Mouse (Mus musculus): ENCODE measurements around the gene Rpl6. TPM values are rescaled to one million over a fixed set of nuclear protein-coding genes. Genes with fewer than 3 reads are reported as not detected.

The Rpl6 gene
- polyA plus RNA-seq (2014; fragmentation: Nextera tagmentation; extraction: Ambion mirVana): 368 and 383 TPM in 2 replicates

DNA sequence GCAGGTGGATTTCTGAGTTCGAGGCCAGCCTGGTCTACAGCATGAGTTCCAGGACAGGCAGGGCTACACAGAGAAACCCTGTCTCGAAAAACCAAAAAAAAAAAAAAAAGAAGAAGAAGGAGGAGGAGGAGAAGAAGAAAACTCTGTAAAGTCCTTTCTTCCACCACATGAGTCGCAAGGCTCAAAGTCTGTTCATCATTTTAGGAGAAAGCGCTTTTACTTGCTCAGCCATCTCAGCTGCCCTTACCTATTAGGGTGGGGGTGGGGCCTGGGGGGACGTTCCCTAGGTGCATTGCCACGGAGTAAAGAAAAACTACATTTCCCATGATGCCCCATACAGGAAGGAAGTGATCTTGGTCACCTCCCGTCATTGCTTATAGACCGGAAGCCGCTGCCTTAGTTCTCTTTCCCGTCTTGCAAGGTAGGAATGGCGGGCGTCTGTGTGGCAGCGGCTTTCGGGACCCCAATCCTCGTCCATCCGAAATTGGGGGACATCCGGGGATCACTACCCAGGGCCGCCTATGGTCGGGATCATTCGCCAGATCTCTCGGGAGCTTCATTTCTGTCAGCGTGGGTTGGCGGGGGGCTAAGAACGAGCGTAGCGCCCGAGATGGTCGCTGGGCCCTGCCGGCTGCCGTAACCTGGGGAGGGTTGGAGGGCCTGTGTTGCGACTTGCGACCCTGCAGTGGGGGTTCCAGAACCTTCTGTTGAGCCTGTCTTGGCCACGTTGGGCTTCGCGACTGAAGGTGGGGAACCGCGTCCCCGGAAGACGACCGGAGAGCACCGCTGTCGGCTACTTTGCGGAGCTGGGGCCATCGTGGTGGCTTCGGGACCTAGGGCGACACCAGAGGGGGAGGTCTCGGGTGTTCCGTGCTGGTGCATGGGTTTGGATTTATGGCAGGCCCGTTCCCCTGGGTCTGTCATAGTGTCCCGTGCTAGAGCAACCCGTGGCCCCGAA lies at the start of gene Rpl6:
TSS of gene Rpl6 (plus strand) at position 350 of the 958 bp plus-strand sequence.
- 2% methylated on average over 52 of the region's 52 CpGs for WGBS
- 0 out of 2 replicates have a peak, but pooled peaks cover 3% of the 10 kb centered on the region for H3K27me3 ChIP-seq (ENCODE audit: control insufficient read depth, insufficient read depth, low read length)
- H3K9ac ChIP-seq (replicated peaks; ENCODE audit: low read depth, low read length): peak within 1 kb of the TSS; percentile 95
- H3K4me1 ChIP-seq (ENCODE audit: control insufficient read depth, insufficient read depth, low read length): peaks cover 8% of the 10 kb centered on the region; the same call in 1 of the 2 replicates
- H3K36me3 ChIP-seq (ENCODE audit: control insufficient read depth, insufficient read depth, low read length): peaks cover 25% of the 10 kb centered on the region
- peak within 1 kb of the TSS; percentile 83 for H3K27ac ChIP-seq (ENCODE audit: low read depth, low read length)
- H3K9me3 ChIP-seq (ENCODE audit: control insufficient read depth, low read length): no peaks in the 10 kb centered on the region
- H3K4me2 ChIP-seq (ENCODE audit: low read depth, low read length): peak within 1 kb of the TSS; percentile 72
- ATAC-seq (ENCODE audit: low read depth): peak; percentile 92
- peak within 1 kb of the TSS; percentile 89 for H3K4me3 ChIP-seq (ENCODE audit: low read depth, low read length)

DNA sequence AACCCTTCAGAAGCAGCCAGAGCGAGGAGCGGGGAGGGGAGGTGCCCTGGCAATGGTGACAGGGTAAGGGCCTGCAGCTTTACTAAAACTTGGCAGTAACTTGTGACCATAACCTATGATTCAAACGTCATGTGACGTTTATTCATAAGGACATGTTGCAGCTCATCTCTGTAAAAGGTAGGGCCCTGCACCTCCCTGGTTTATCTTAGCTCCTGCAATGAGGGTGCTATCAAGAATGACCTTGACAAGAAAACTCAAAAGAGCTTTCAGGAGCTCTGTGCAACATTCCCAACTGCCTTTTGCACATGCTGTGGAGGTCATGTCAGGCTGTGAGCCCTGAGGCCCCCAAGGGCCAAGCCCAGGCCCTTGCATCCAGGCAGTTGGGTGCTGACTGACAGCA lies 48.2 kb upstream of the Rpl6 start:
- Histone ChIP-seq H3K27ac (ENCODE audit: low read depth, low read length) (no peak overlapping the region), H3K4me2 (ENCODE audit: low read depth, low read length) (no peak overlapping the region), H3K9ac (replicated peaks; ENCODE audit: low read depth, low read length) (no peak overlapping the region), H3K4me1 (ENCODE audit: control insufficient read depth, insufficient read depth, low read length) (no peaks in the 10 kb centered on the region), H3K27me3 (ENCODE audit: control insufficient read depth, insufficient read depth, low read length) (no peaks in the 10 kb centered on the region), H3K4me3 (ENCODE audit: low read depth, low read length) (no peak overlapping the region), H3K9me3 (ENCODE audit: control insufficient read depth, low read length) (no peaks in the 10 kb centered on the region), H3K36me3 (ENCODE audit: control insufficient read depth, insufficient read depth, low read length) (peaks cover 29% of the 10 kb centered on the region)
- no peak for ATAC-seq (ENCODE audit: low read depth)
- 98% methylated on average over 4 of the region's 4 CpGs for WGBS

DNA sequence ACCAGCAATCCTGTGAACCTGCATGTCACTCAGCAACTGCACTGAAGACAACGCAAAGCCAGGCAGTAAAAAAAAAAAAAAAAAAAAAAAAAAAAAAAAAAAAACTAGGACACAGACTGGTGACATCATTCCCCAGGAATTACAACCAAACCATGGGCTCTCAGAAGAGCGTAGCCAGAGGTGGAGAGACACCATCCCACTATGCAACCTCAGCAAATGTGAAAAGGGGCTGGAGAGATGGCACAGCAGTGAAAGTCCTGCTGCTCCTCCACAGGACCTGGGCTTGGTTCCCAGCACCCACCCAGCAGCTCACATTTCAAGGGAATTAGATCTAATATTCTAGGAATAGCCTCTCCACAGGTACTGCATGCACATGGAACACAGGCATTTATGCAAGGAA lies 47.3 kb upstream of the Rpl6 start:
- H3K27me3 ChIP-seq (ENCODE audit: control insufficient read depth, insufficient read depth, low read length): no peaks in the 10 kb centered on the region
- ATAC-seq (ENCODE audit: low read depth): no peak
- peaks cover 36% of the 10 kb centered on the region for H3K36me3 ChIP-seq (ENCODE audit: control insufficient read depth, insufficient read depth, low read length)
- 69% methylated on average over 2 of the region's 2 CpGs for WGBS
- H3K9ac ChIP-seq (replicated peaks; ENCODE audit: low read depth, low read length): no peak overlapping the region
- no peak overlapping the region for H3K27ac ChIP-seq (ENCODE audit: low read depth, low read length)
- no peaks in the 10 kb centered on the region for H3K9me3 ChIP-seq (ENCODE audit: control insufficient read depth, low read length)
- no peak overlapping the region for H3K4me2 ChIP-seq (ENCODE audit: low read depth, low read length)
- no peaks in the 10 kb centered on the region for H3K4me1 ChIP-seq (ENCODE audit: control insufficient read depth, insufficient read depth, low read length)
- no peak overlapping the region for H3K4me3 ChIP-seq (ENCODE audit: low read depth, low read length)

DNA sequence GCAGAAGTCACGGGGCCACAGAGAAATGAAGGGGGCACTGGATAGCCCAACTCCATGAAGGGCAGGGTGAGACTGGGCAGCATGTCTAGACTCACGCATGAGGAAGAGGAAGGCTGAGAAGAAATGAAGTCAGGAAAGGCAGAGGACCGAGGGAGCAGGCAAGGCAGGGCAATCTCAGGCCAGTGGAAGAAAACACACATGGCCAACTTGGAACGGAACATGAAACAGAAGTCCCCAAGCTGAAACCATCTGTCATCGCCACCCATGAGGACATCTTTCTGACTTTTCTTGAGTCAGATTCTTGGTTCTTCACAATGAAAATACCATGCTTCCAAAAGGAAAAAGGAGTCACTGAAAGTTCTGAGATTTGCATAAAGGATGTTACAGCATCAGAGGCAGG lies 46.8 kb upstream of the Rpl6 start:
- peaks cover 40% of the 10 kb centered on the region for H3K36me3 ChIP-seq (ENCODE audit: control insufficient read depth, insufficient read depth, low read length)

DNA sequence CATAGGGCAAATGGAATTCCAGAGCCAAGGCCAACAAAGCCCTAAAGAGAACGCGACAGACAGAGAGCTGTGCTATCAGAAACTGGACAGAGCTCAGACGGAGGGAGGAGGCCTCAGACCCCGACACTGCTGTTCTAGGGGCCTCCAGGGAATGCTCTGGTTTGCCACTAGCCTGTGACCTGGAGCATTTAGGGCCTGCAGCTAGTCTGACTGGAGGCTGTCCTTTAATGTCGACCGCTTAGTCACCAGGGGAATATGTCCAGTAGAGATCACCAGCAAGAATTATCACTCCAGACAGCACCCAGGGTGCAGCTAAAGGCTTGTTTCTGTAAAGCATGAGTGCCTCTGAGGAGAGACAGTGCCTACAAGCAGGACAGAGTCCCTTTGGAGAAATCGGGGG lies 45.3 kb upstream of the Rpl6 start:
- Histone ChIP-seq H3K36me3 (ENCODE audit: control insufficient read depth, insufficient read depth, low read length) (peaks cover 47% of the 10 kb centered on the region), H3K9ac (replicated peaks; ENCODE audit: low read depth, low read length) (no peak overlapping the region), H3K4me1 (ENCODE audit: control insufficient read depth, insufficient read depth, low read length) (no peaks in the 10 kb centered on the region), H3K9me3 (ENCODE audit: control insufficient read depth, low read length) (no peaks in the 10 kb centered on the region), H3K4me3 (ENCODE audit: low read depth, low read length) (no peak overlapping the region), H3K27ac (ENCODE audit: low read depth, low read length) (no peak overlapping the region), H3K27me3 (ENCODE audit: control insufficient read depth, insufficient read depth, low read length) (no peaks in the 10 kb centered on the region), H3K4me2 (ENCODE audit: low read depth, low read length) (no peak overlapping the region)
- WGBS: 85% methylated on average over 7 of the region's 7 CpGs
- ATAC-seq (ENCODE audit: low read depth): no peak

More for the DNA sequence above, 46.8 kb upstream of the Rpl6 start:
- no peaks in the 10 kb centered on the region for H3K4me1 ChIP-seq (ENCODE audit: control insufficient read depth, insufficient read depth, low read length)
- no peaks in the 10 kb centered on the region for H3K27me3 ChIP-seq (ENCODE audit: control insufficient read depth, insufficient read depth, low read length)
- H3K9me3 ChIP-seq (ENCODE audit: control insufficient read depth, low read length): no peaks in the 10 kb centered on the region
- H3K4me2 ChIP-seq (ENCODE audit: low read depth, low read length): no peak overlapping the region
- no peak for ATAC-seq (ENCODE audit: low read depth)
- H3K27ac ChIP-seq (ENCODE audit: low read depth, low read length): no peak overlapping the region
- 94% methylated on average over 5 of the region's 5 CpGs for WGBS
- H3K4me3 ChIP-seq (ENCODE audit: low read depth, low read length): no peak overlapping the region
- no peak overlapping the region for H3K9ac ChIP-seq (replicated peaks; ENCODE audit: low read depth, low read length)

DNA sequence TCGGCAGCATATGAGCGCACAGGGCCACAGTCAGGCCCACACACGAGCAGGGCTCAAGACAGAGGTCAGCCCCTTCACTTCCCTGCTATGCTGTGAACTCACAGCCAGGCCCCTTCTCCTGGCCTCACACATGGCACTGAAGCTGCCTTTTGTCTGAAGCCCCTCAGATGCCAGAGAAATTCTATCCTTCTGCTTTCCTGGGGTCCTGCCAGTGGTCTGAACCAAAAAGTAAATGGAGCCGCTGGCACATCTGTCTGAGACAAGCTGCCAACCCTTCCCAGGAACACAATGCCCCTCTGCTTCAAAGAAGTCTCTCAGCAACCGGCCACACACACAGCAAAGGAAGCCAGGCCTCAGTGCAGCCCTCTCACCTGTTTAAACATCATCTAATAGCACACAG lies 42.0 kb upstream of the Rpl6 start:
- WGBS: 79% methylated on average over 5 of the region's 5 CpGs
- no peak overlapping the region for H3K4me3 ChIP-seq (ENCODE audit: low read depth, low read length)
- ATAC-seq (ENCODE audit: low read depth): no peak
- H3K27ac ChIP-seq (ENCODE audit: low read depth, low read length): no peak overlapping the region
- no peak overlapping the region for H3K4me2 ChIP-seq (ENCODE audit: low read depth, low read length)
- no peaks in the 10 kb centered on the region for H3K27me3 ChIP-seq (ENCODE audit: control insufficient read depth, insufficient read depth, low read length)
- H3K4me1 ChIP-seq (ENCODE audit: control insufficient read depth, insufficient read depth, low read length): no peaks in the 10 kb centered on the region
- H3K9me3 ChIP-seq (ENCODE audit: control insufficient read depth, low read length): no peaks in the 10 kb centered on the region
- H3K9ac ChIP-seq (replicated peaks; ENCODE audit: low read depth, low read length): no peak overlapping the region
- peaks cover 52% of the 10 kb centered on the region for H3K36me3 ChIP-seq (ENCODE audit: control insufficient read depth, insufficient read depth, low read length)

DNA sequence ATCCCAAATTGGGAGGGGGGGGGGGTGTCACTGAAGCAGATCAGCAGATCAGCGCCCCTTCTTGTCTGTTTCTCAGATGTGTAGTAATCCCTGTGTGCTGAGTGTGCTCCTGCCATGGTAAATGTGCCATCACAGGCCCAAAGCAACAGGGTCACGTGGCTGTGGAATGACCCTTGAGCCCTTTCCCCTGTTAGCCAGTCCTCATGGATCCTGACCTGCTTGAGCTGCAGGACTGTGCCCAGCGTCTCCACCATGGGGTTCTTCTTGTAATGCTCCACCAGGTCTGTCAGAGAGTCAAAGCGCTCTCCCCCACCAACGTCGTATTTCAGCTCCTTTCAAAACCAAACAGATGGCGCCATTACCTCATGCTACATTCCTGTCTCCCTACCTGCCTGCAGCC lies 41.4 kb upstream of the Rpl6 start:
- Histone ChIP-seq H3K36me3 (ENCODE audit: control insufficient read depth, insufficient read depth, low read length) (peaks cover 49% of the 10 kb centered on the region), H3K27me3 (ENCODE audit: control insufficient read depth, insufficient read depth, low read length) (no peaks in the 10 kb centered on the region), H3K4me1 (ENCODE audit: control insufficient read depth, insufficient read depth, low read length) (no peaks in the 10 kb centered on the region), H3K9me3 (ENCODE audit: control insufficient read depth, low read length) (no peaks in the 10 kb centered on the region), H3K9ac (replicated peaks; ENCODE audit: low read depth, low read length) (no peak overlapping the region), H3K4me3 (ENCODE audit: low read depth, low read length) (no peak overlapping the region), H3K27ac (ENCODE audit: low read depth, low read length) (no peak overlapping the region), H3K4me2 (ENCODE audit: low read depth, low read length) (no peak overlapping the region)
- 91% methylated on average over 7 of the region's 7 CpGs for WGBS
- no peak for ATAC-seq (ENCODE audit: low read depth)

DNA sequence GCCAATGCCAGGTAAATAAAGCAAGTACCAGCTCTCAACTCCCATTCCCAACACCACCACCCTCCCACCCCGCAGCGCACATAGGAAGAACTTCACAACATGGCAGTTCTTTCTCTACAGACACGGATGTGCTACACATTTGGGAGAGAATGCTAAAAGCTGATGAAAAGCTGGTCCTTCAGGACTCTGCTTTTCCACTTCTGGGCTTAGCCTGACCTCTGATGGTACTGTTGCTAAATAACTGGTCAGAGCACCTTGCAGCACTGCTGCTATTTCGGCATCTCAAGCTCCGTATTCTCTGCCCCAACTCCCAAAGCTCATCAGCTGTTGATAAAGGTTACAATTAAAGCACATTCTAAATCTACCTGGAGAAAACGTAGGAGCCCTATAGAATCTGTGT lies 37.4 kb upstream of the Rpl6 start:
- H3K9me3 ChIP-seq (ENCODE audit: control insufficient read depth, low read length): no peaks in the 10 kb centered on the region
- no peak overlapping the region for H3K4me2 ChIP-seq (ENCODE audit: low read depth, low read length)
- ATAC-seq (ENCODE audit: low read depth): no peak
- no peak overlapping the region for H3K27ac ChIP-seq (ENCODE audit: low read depth, low read length)
- H3K27me3 ChIP-seq (ENCODE audit: control insufficient read depth, insufficient read depth, low read length): no peaks in the 10 kb centered on the region
- WGBS: 96% methylated on average over 6 of the region's 6 CpGs
- H3K9ac ChIP-seq (replicated peaks; ENCODE audit: low read depth, low read length): no peak overlapping the region
- H3K36me3 ChIP-seq (ENCODE audit: control insufficient read depth, insufficient read depth, low read length): peaks cover 39% of the 10 kb centered on the region
- H3K4me1 ChIP-seq (ENCODE audit: control insufficient read depth, insufficient read depth, low read length): no peaks in the 10 kb centered on the region
- H3K4me3 ChIP-seq (ENCODE audit: low read depth, low read length): no peak overlapping the region

DNA sequence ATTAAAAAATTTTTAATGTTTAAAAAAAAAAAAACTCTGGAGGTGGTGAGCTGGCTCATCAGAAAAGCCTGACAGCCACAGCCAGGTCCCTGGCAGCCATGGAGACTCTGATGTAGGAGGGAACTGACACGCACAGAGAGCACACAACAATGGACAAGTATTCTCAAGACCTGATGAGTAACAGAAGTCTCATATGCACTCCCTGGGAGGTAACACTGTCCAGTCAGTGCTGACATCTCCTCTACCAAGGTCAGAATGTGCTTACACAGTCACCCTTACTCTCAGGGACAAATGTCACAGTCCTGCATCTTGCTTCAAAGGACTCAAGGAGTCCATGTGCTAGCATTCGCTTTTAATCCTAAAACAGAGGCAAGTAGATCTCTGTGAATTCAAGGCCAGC lies 34.7 kb upstream of the Rpl6 start:
- WGBS: 97% methylated on average over 2 of the region's 2 CpGs
- Histone ChIP-seq H3K4me3 (ENCODE audit: low read depth, low read length) (no peak overlapping the region), H3K4me2 (ENCODE audit: low read depth, low read length) (no peak overlapping the region), H3K27ac (ENCODE audit: low read depth, low read length) (no peak overlapping the region), H3K36me3 (ENCODE audit: control insufficient read depth, insufficient read depth, low read length) (peaks cover 15% of the 10 kb centered on the region), H3K27me3 (ENCODE audit: control insufficient read depth, insufficient read depth, low read length) (no peaks in the 10 kb centered on the region), H3K9me3 (ENCODE audit: control insufficient read depth, low read length) (no peaks in the 10 kb centered on the region), H3K4me1 (ENCODE audit: control insufficient read depth, insufficient read depth, low read length) (no peaks in the 10 kb centered on the region), H3K9ac (replicated peaks; ENCODE audit: low read depth, low read length) (no peak overlapping the region)
- no peak for ATAC-seq (ENCODE audit: low read depth)

Data from neural tube, embryonic 14.5 days (tissue).